Mouse (Mus musculus) layer of hippocampus, adult 9-11 months (tissue): Measurements from ENCODE around the gene 1110002E22Rik.

Experiments
- DNase-seq: peaks from one replicate; pipeline ENCODE4 v3.0.0; 2022

The 1110002E22Rik gene

GRCm38 (mm10) chr3:138110910-138111782 lies 46.3 kb downstream of the 1110002E22Rik start:
- DNase-seq = no peak

GRCm38 (mm10) chr3:138114106-138114505 lies 49.3 kb downstream of the 1110002E22Rik start:
- no peak for DNase-seq

GRCm38 (mm10) chr3:138116871-138117270 lies 52.0 kb downstream of the 1110002E22Rik start:
- DNase-seq = no peak

GRCm38 (mm10) chr3:138118392-138118791 lies 53.5 kb downstream of the 1110002E22Rik start:
- no peak for DNase-seq

- DNase-seq = no peak
These were observed 54.0 kb downstream of the 1110002E22Rik start for GRCm38 (mm10) chr3:138118831-138119230.

- DNase-seq = no peak
These were observed 54.7 kb downstream of the 1110002E22Rik start for GRCm38 (mm10) chr3:138119444-138120105.

GRCm38 (mm10) chr3:138121461-138121860 lies 56.6 kb downstream of the 1110002E22Rik start:
- DNase-seq = no peak

- no peak for DNase-seq
These were observed 59.0 kb downstream of the 1110002E22Rik start for GRCm38 (mm10) chr3:138123842-138124241.

- no peak for DNase-seq
These were observed 64.3 kb downstream of the 1110002E22Rik start for GRCm38 (mm10) chr3:138129110-138129509.

GRCm38 (mm10) chr3:138130692-138131091 lies 65.8 kb downstream of the 1110002E22Rik start:
- no peak for DNase-seq
